Mouse (Mus musculus) embryonic facial prominence, embryonic 11.5 days (tissue): ENCODE results near the gene Slc7a15. TPM values are rescaled to one million over a fixed set of nuclear protein-coding genes. Genes with fewer than 3 reads are reported as not detected.
"Not testable (repeated sequence)": the region's sequence is repeated elsewhere in the genome, so short reads cannot be mapped to it uniquely, and the experiment has no call there.

ENCODE experiments used
- ATAC-seq: fragments of 200-750 bp; cut with Nextera tagmentation; replicated peaks from 2 replicates; pipeline ENCODE4 v1.8.0; 2017; ENCODE audit warnings: low read depth; ENCODE audit not compliant: insufficient number of reproducible peaks, low FRiP score, low TSS enrichment
- DNase-seq: peaks from one replicate; pipeline ENCODE4 v3.0.0-alpha.2; 2015; ENCODE audit warnings: low spot score
- H3K27ac ChIP-seq: fragments of 300-500 bp; sonication (generic); replicated peaks from 2 replicates; pipeline ENCODE4 v1.5.1; 2014; ENCODE audit warnings: mild to moderate bottlenecking, low read depth, low read length, control low read depth
- H3K27me3 ChIP-seq: fragments of 300-500 bp; sonication (generic); 2 replicates; pipeline ENCODE4 v1.6.1; 2014; ENCODE audit warnings: mild to moderate bottlenecking, low read length, moderate library complexity, mixed read lengths; ENCODE audit not compliant: control insufficient read depth, insufficient read depth
- H3K36me3 ChIP-seq: fragments of 300-500 bp; sonication (generic); replicated peaks from 2 replicates; pipeline ENCODE4 v1.6.1; 2014; ENCODE audit warnings: low read depth, mild to moderate bottlenecking, low read length, moderate library complexity, mixed read lengths; ENCODE audit not compliant: control insufficient read depth, insufficient read depth
- H3K4me1 ChIP-seq: fragments of 300-500 bp; sonication (generic); 2 replicates; pipeline ENCODE4 v1.6.1; 2014; ENCODE audit warnings: low read length, mixed read lengths; ENCODE audit not compliant: control insufficient read depth, insufficient read depth
- H3K4me2 ChIP-seq: fragments of 300-500 bp; sonication (generic); 2 replicates; pipeline ENCODE4 v1.6.1; 2014; ENCODE audit warnings: low read depth, mild to moderate bottlenecking, control low read depth, low read length, moderate library complexity
- H3K4me3 ChIP-seq: fragments of 300-500 bp; sonication (generic); 2 replicates; pipeline ENCODE4 v1.5.1; 2014; ENCODE audit warnings: low read depth, low read length, control low read depth
- H3K9ac ChIP-seq: fragments of 300-500 bp; sonication (generic); replicated peaks from 2 replicates; pipeline ENCODE4 v1.6.1; 2014; ENCODE audit warnings: mild to moderate bottlenecking, control low read depth, low read length
- H3K9me3 ChIP-seq: fragments of 300-500 bp; sonication (generic); replicated peaks from 2 replicates; pipeline ENCODE4 v1.6.1; 2016; ENCODE audit warnings: mild to moderate bottlenecking, low read length, inconsistent platforms, mixed read lengths; ENCODE audit not compliant: control insufficient read depth
- WGBS: fragments of 180-500 bp; shearing (Covaris S2); extraction: QIAGEN DNeasy Blood & Tissue Kit; methylation state at CpG from one replicate; pipeline ENCODE4 v1.1.7; 2014; 5-methylcytosine and 5-hydroxymethylcytosine counted together
- polyA plus RNA-seq: library from polyadenylated mRNA; unstranded; fragments of >200 nt; fragmentation: Nextera tagmentation; extraction: Ambion mirVana; gene quantifications from 2 replicates; pipeline ENCODE4 v1.2.1, GENCODE M21; 2014

Gene Slc7a15
- polyA plus RNA-seq, result not detected in 2 replicates

DNA sequence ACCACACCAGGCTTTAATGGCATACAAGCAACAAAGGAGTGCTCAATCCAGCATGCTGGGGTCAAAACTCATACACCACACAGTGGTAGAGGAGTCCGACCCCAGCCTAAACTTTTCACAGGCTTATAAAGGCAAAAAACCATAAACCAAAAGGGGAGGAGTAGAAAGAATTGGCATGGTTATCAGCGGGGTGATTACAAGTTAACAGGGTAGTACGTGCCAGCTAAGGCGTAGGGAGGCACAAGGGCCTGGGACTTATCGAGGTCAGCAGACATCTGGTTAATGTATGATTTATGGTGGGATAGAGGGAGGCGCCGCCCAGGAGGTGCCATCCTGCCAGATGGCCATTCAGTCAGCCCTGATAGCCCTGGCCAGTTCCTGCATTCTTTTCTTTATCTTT is at the start of gene Slc7a15:
Gene Slc7a15 (minus strand): TSS at position 101 of the 400 bp plus-strand sequence.
- H3K27me3 ChIP-seq, H3K36me3 ChIP-seq, ATAC-seq, H3K9ac ChIP-seq, DNase-seq, H3K4me1 ChIP-seq, H3K9me3 ChIP-seq, H3K4me3 ChIP-seq, H3K27ac ChIP-seq, H3K4me2 ChIP-seq: not testable (repeated sequence)
- WGBS, result 96% methylated on average over 7 of the region's 7 CpGs

DNA sequence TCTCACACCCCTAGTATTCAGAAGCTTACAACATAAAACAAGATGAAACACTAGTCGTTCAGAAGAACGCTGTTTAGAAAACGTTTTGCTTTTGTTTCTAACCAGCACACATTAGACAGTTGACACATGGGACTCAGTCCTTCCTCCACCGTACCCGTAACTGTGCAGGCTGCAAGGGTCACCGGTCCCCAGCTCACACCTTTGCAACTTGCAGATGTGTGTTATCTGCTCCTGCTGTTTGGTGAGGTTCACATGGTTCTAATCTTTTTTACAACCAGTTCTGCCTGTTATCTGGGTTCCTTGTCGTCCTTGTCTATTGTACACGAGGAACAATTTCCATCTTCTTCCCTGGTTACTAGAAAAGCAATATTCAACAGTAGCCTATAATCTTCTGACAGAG is 49.3 kb upstream of the Slc7a15 start:
- not testable (repeated sequence) for H3K36me3 ChIP-seq, H3K9ac ChIP-seq, H3K9me3 ChIP-seq, H3K4me1 ChIP-seq, H3K27me3 ChIP-seq, H3K27ac ChIP-seq, ATAC-seq, DNase-seq, H3K4me3 ChIP-seq, H3K4me2 ChIP-seq
- WGBS, result 72% methylated on average over 8 of the region's 8 CpGs

DNA sequence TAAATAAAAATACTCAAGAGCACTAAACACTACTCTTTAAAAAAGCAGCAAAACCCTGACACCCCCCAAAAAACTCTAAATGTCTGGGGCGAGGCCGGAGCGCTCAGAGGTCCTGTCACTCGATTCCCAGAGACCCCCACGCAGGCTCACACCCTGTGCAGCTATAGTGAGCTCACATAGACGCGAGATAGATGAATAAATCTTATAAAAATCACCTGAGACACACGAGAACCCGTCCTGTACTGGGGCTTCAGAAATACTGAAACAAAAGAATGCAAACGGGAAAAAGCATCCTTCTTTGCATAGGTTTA is 42.5 kb upstream of the Slc7a15 start:
- ATAC-seq (peak; percentile 58; the same call in 1 of the 2 replicates), DNase-seq (peak; percentile 22)
- no peak overlapping the region for H3K27ac ChIP-seq
- no peaks in the 10 kb centered on the region for H3K9me3 ChIP-seq
- H3K4me1 ChIP-seq, result no peaks in the 10 kb centered on the region
- WGBS, result 8% methylated on average over 10 of the region's 10 CpGs
- no peaks in the 10 kb centered on the region for H3K27me3 ChIP-seq
- H3K36me3 ChIP-seq, result no peaks in the 10 kb centered on the region
- H3K4me2 ChIP-seq, result peak overlapping the region; percentile 45
- H3K9ac ChIP-seq, result peak overlapping the region; percentile 88
- H3K4me3 ChIP-seq, result peak overlapping the region; percentile 71

DNA sequence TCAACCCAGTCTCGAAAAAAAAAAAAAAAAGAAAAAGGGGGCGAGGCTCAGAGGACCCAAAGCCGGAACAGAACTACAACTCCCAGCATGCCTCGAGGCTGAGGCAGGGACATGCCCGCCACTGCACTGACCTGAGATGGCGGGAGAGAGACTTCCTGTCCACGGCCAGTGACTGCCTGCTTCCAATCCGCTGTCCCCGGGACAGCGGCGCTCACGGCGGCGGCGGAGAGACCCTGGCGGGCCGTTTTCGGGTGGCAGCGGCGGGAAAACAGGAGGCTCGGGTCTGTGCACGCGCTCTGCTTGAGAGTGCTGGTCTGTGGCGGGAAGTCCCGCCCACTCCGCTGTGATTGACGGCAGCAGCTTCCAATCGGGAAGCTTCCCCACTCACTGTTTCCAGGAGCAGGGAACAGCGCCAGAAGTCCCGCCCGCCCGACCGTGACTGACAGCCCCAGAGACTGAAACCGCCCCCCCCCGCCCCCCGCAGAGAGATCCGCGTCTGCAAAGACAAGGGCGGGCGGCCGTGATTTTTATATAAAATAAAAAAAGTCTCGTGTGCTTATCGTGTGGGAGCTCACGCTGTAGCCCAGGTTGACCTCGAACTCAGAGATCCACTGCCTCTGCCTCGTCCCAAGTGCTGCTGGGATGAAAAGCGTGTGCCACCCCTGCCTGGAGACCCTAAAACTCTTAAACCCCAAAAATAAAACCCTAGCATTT is 42.0 kb upstream of the Slc7a15 start:
- Histone ChIP-seq H3K9ac (peak overlapping the region; percentile 88), H3K4me1 (no peaks in the 10 kb centered on the region), H3K27me3 (no peaks in the 10 kb centered on the region), H3K27ac (peak overlapping the region; percentile 90), H3K4me3 (peak overlapping the region; percentile 71), H3K4me2 (peak overlapping the region; percentile 45), H3K36me3 (no peaks in the 10 kb centered on the region), H3K9me3 (no peaks in the 10 kb centered on the region)
- DNase-seq, result peak; percentile 96
- peak; percentile 99 for ATAC-seq
- under 1% methylated on average over 46 of the region's 47 CpGs for WGBS

DNA sequence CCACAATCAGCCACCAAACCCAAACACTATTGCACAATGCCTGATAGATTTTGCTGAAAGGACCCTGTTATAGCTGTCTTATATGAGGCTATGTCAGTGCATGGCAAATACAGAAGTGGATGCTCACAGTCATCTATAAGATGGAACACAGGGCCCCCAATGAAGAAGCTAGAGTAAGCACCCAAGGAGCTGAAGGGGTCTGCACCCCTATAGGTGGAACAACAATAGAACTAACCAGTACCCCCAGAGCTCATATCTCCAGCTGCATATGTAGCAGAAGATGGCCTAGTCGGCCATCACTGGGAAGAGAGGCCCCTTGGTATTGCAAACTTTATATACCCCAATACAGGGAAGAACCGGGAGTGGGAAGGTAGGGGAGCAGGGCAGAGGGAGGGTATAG is 41.3 kb upstream of the Slc7a15 start:
- not testable (repeated sequence) for ATAC-seq, H3K9me3 ChIP-seq, DNase-seq, H3K36me3 ChIP-seq, H3K9ac ChIP-seq, H3K4me1 ChIP-seq, H3K27ac ChIP-seq, H3K27me3 ChIP-seq
- Histone ChIP-seq H3K4me2 (peak overlapping the region; percentile 32; the same call in 1 of the 2 replicates), H3K4me3 (peak overlapping the region; percentile 71)
- 10% methylated on average over 2 of the region's 2 CpGs for WGBS

DNA sequence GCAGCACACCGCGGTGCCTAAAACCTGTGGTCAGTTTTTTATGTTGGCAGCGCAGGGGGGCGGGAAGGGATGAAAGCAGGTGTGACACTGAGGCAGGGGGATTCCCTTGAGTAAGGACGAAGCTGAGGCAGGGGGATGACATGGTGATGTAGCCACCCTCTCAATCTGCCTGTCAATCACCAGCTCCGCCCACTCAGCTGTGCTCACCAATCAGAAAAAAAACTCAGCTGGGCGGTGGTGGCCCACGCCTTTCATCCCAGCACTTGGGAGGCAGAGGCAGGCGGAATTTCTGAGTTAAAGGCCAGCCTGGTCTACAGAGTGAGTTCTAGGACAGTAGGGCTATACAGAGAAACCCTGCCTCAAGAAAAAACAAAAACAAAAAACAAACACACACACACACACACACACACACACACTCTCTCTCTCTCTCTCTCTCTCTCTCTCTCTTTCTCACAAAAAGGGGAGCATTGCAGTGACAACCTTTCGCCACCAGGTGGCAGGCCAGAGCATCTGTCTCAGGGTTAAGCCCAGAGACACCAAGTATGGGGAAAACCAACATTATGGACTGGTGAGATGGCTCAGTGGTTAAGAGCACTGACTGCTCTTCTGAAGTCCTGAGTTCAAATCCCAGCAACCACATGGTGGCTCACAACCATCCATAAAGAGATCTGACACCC is 39.7 kb upstream of the Slc7a15 start:
- H3K36me3 ChIP-seq, H3K9me3 ChIP-seq, H3K4me1 ChIP-seq, H3K9ac ChIP-seq, ATAC-seq, H3K4me3 ChIP-seq, H3K4me2 ChIP-seq, H3K27me3 ChIP-seq, H3K27ac ChIP-seq: not testable (repeated sequence)
- 72% methylated on average over 10 of the region's 10 CpGs for WGBS
- peak; percentile 80 for DNase-seq

DNA sequence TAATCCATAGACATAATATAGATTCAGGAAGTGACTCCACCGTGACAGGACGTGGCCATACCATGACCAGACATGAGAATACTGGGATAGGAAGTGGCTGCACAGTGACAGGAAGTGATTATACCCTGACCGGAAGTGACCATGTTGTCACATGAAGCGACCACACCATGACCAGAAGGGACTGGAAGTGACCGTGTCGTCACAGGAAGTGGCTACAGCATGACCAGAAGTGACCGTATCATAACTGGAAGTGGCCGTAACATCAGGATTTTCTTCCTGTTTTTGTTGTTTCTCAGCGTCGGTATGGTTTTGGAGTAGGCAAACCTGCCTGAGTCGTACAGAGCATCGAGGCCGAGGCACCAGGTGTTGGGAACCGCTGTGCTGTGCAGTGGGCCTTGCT is 38.1 kb upstream of the Slc7a15 start:
- no peak for ATAC-seq
- DNase-seq, result peak; percentile 18
- WGBS, result 94% methylated on average over 14 of the region's 14 CpGs
- H3K36me3 ChIP-seq, result no peaks in the 10 kb centered on the region
- no peak overlapping the region for H3K27ac ChIP-seq
- H3K4me2 ChIP-seq, result no peak overlapping the region
- H3K4me3 ChIP-seq, result no peak overlapping the region
- no peak overlapping the region for H3K9ac ChIP-seq
- no peaks in the 10 kb centered on the region for H3K27me3 ChIP-seq
- H3K4me1 ChIP-seq, result no peaks in the 10 kb centered on the region
- no peaks in the 10 kb centered on the region for H3K9me3 ChIP-seq

DNA sequence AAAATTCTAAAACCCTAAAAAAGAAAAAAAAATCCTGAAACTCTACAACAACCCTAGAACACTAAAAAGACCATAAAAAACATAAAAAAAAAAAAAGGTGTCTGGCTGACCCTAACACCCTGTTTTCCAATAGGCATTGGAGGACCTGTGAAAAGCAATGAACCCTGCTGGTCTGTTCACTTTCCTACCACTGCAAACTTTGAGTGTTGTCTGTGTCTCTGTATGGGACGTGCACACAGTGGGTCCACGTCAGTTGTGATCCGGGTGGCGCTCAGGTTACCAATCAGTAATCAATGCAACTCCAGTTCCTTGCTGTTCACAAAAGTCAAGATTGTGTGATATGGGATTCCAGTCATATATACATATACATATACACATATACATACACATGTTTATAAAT is 36.7 kb upstream of the Slc7a15 start:
- ATAC-seq (no peak), DNase-seq (no peak)
- Histone ChIP-seq H3K9me3 (no peaks in the 10 kb centered on the region), H3K4me1 (no peaks in the 10 kb centered on the region), H3K9ac (no peak overlapping the region), H3K27ac (no peak overlapping the region), H3K4me3 (no peak overlapping the region), H3K27me3 (no peaks in the 10 kb centered on the region), H3K4me2 (no peak overlapping the region), H3K36me3 (no peaks in the 10 kb centered on the region)
- WGBS, result 98% methylated on average over 4 of the region's 4 CpGs
